Mouse (Mus musculus) heart, embryonic 14.5 days (tissue): ENCODE data around the gene Slc4a1ap. TPM values are rescaled to one million over a fixed set of nuclear protein-coding genes. Genes with fewer than 3 reads are reported as not detected.
"Not testable (repeated sequence)": the region's sequence is repeated elsewhere in the genome, so short reads cannot be mapped to it uniquely, and the experiment has no call there.

Experiments
- ATAC-seq: fragments of 200-750 bp; cut with Nextera tagmentation; 2 replicates; pipeline ENCODE4 v1.8.0; 2017; ENCODE audit warnings: low read depth, moderate TSS enrichment; ENCODE audit not compliant: insufficient number of reproducible peaks, insufficient read depth, low FRiP score
- H3K27ac ChIP-seq, 2 experiments: fragments of 200-500 bp in 1 of 2; fragments of 300-500 bp in 1 of 2; sonication (generic) in 1 of 2; replicated peaks in 1 of 2; 2 replicates each; pipeline ENCODE4 v1.5.1; 2012 to 2014; ENCODE audit warnings: low read depth in 2 of 2, low read length in 2 of 2, control low read depth in 1 of 2, mild to moderate bottlenecking in 1 of 2, mixed read lengths in 1 of 2; ENCODE audit not compliant: control insufficient read depth in 1 of 2, insufficient read depth in 1 of 2
- H3K27me3 ChIP-seq: fragments of 300-500 bp; sonication (generic); 2 replicates; pipeline ENCODE4 v1.6.1; 2014; ENCODE audit warnings: mild to moderate bottlenecking, low read length, control low read depth; ENCODE audit not compliant: control insufficient read depth, insufficient read depth
- H3K36me3 ChIP-seq: fragments of 300-500 bp; sonication (generic); 2 replicates; pipeline ENCODE4 v1.6.1; 2014; ENCODE audit warnings: mild to moderate bottlenecking, control low read depth, low read length, mixed read lengths; ENCODE audit not compliant: control insufficient read depth, insufficient read depth
- H3K4me1 ChIP-seq, 2 experiments: fragments of 200-500 bp in 1 of 2; fragments of 300-500 bp in 1 of 2; sonication (generic) in 1 of 2; 2 replicates each; pipeline ENCODE4 v1.6.1; 2012 to 2014; ENCODE audit warnings: low read length in 2 of 2, control low read depth in 1 of 2, mixed read lengths in 1 of 2; ENCODE audit not compliant: control insufficient read depth in 2 of 2, insufficient read depth in 2 of 2
- H3K4me2 ChIP-seq: fragments of 300-500 bp; sonication (generic); 2 replicates; pipeline ENCODE4 v1.6.1; 2014; ENCODE audit warnings: mild to moderate bottlenecking, low read length
- H3K4me3 ChIP-seq, 2 experiments: fragments of 200-500 bp in 1 of 2; fragments of 300-500 bp in 1 of 2; sonication (generic) in 1 of 2; 2 replicates each; pipeline ENCODE4 v1.5.1; 2012 to 2014; ENCODE audit warnings: low read length in 2 of 2, mild to moderate bottlenecking in 2 of 2, control low read depth in 1 of 2, low read depth in 1 of 2, moderate library complexity in 1 of 2; ENCODE audit not compliant: control insufficient read depth in 1 of 2, insufficient read depth in 1 of 2
- H3K9ac ChIP-seq: fragments of 300-500 bp; sonication (generic); 2 replicates; pipeline ENCODE4 v1.6.1; 2014; ENCODE audit warnings: mild to moderate bottlenecking, low read length
- H3K9me3 ChIP-seq: fragments of 300-500 bp; sonication (generic); 2 replicates; pipeline ENCODE4 v1.6.1; 2016; ENCODE audit warnings: low read length, control low read depth; ENCODE audit not compliant: control insufficient read depth
- WGBS: fragments of 180-500 bp; shearing (Covaris S2); extraction: QIAGEN DNeasy Blood & Tissue Kit; methylation state at CpG from one replicate; pipeline ENCODE4 v1.1.7; 2014; 5-methylcytosine and 5-hydroxymethylcytosine counted together
- polyA plus RNA-seq: library from polyadenylated mRNA; unstranded; fragments of >200 nt; fragmentation: Nextera tagmentation; extraction: Ambion mirVana; gene quantifications from 2 replicates; pipeline ENCODE4 v1.2.1, GENCODE M21; 2014

Gene Slc4a1ap
- polyA plus RNA-seq, 1 experiment from 2014 or later: 17.6 TPM

DNA sequence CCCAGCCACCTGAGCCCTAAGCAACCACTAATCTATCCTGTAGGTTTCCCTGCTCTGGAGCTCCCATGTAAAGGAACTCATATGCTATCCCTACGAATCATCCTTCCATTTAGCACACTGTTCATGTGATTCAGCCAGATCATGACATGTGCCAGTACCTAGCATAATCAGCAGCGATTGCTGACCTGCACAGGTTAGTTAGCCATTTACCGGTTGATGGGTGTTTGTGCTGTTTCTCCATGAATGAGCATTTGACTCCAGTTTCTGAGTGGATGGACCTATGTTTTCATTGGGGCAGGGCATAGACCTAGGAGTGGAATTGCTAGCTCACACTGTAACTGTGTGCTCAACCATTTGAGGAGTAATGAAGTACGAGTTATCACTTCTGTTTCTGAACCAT, 58.7 kb downstream of the Slc4a1ap start:
- Histone ChIP-seq H3K4me3 (no peak overlapping the region), H3K9me3 (peaks cover 5% of the 10 kb centered on the region; the same call in 1 of the 2 replicates), H3K27ac (no peak overlapping the region), H3K4me2 (no peak overlapping the region), H3K9ac (no peak overlapping the region), H3K36me3 (no peaks in the 10 kb centered on the region), H3K27me3 (no peaks in the 10 kb centered on the region), H3K4me1 (no peaks in the 10 kb centered on the region)
- WGBS: 86% methylated on average over 4 of the region's 4 CpGs
- ATAC-seq: no peak

DNA sequence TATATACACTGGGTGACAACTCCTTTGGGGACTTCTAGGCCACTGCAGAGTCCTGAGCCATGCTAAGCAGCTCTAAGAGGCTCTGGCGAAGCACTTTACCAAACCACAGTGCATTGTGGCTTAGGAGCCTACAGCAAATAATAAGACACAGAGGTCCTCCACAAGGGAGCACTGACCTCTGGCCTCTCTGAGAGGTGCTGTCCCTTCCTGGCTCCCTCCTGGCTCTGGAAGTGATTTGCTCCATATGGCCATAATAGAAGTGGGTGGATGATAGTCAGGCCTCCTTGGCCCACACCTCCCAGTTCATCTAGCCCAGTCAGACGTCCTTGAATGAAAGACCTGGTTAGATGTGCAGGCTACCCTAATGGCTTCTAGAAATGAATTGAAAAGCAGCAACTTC, 61.2 kb downstream of the Slc4a1ap start:
- 84% methylated on average over 2 of the region's 2 CpGs for WGBS
- ATAC-seq: no peak
- H3K4me2 ChIP-seq: no peak overlapping the region

DNA sequence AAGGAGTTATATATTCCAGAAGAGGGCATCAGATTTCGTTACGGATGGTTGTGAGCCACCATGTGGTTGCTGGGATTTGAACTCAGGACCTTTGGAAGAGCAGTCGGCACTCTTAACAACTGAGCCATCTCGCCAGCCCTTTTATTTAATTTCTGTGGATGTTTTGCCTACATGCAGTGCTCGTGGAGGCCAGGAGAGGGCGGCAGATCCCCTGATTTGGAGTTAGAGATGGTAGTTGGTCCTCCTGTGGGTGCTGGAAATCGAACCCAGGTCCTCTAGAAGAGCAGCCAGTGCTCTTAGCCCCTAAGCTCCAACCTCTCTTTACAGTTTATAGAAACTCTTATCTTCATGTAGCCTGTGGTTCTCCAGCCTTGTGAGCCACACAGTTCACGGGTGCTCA, 61.9 kb downstream of the Slc4a1ap start:
- H3K27ac ChIP-seq: not testable (repeated sequence)

More for the DNA sequence above, 61.2 kb downstream of the Slc4a1ap start:
- Histone ChIP-seq H3K9ac (no peak overlapping the region), H3K36me3 (no peaks in the 10 kb centered on the region), H3K9me3 (peaks cover 5% of the 10 kb centered on the region; the same call in 1 of the 2 replicates), H3K27ac (no peak overlapping the region), H3K4me1 (no peaks in the 10 kb centered on the region), H3K27me3 (no peaks in the 10 kb centered on the region), H3K4me3 (no peak overlapping the region)

DNA sequence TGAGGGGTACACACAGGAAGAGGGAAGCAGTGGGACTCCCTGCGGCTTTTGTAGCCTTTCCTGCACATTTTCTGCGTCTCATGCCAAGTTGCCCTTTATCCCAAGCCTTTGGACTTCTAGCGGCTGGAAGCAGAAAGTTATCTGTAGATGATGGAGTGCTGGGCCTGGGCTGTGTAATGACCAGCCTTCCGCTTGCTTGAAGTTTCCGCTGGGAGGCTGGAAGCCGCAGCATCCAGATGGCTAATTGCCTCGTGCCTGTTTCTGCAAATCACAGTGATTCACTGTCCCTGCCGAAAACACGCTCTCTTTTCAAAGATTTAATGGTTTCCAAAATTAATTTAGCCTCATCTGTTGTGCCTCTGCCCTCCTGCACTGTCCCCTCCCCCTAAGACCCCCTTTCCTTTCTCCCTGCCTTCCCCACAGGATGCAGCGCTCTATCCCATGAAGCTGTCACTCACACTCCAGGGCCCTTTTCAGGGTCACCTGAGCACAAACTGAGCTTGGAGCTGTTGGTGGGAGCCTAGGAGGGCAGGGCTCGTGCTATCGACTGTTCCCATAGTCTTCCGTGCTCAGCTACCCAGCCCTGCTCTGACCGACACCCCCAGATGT, 63.0 kb downstream of the Slc4a1ap start:
- WGBS: 75% methylated on average over 14 of the region's 14 CpGs
- Histone ChIP-seq H3K27me3 (no peaks in the 10 kb centered on the region), H3K4me3 (no peak overlapping the region), H3K9me3 (peaks cover 5% of the 10 kb centered on the region; the same call in 1 of the 2 replicates), H3K36me3 (no peaks in the 10 kb centered on the region), H3K27ac (no peak overlapping the region), H3K4me1 (no peaks in the 10 kb centered on the region), H3K9ac (no peak overlapping the region), H3K4me2 (no peak overlapping the region)
- ATAC-seq: no peak

More for the DNA sequence above, 61.9 kb downstream of the Slc4a1ap start:
- 84% methylated on average over 8 of the region's 8 CpGs for WGBS
- not testable (repeated sequence) for H3K4me2 ChIP-seq, ATAC-seq, H3K27me3 ChIP-seq, H3K36me3 ChIP-seq, H3K4me1 ChIP-seq, H3K9ac ChIP-seq, H3K4me3 ChIP-seq, H3K9me3 ChIP-seq

DNA sequence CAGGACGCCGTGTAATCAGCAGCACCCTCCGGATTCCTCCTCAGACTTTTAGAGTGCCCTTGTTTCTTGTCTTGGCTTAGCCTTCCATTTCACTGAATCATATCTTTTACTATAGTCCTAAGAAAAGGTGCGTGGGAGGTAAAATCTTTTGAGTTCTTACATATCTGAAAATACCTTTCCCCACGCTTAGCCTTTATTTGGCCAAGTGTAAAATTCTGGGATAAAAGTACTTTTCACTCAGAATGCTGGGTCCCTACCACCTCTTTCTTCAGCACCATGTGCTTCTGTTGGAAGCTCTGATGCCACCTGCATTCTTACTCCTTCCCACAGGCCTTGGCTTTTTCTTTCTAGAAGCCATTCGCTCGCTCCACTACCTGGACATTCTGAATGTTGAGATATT, 64.3 kb downstream of the Slc4a1ap start:
- no peaks in the 10 kb centered on the region for H3K36me3 ChIP-seq
- 0 out of 4 replicates have a peak, but pooled peaks cover 0 to 3% of the 10 kb centered on the region in 2 experiments for H3K4me1 ChIP-seq
- H3K27ac ChIP-seq: no peak overlapping the region
- no peak for ATAC-seq
- no peak overlapping the region for H3K9ac ChIP-seq
- WGBS: 83% methylated on average over 7 of the region's 7 CpGs
- H3K9me3 ChIP-seq: peaks cover 5% of the 10 kb centered on the region; the same call in 1 of the 2 replicates
- H3K27me3 ChIP-seq: no peaks in the 10 kb centered on the region
- no peak overlapping the region for H3K4me3 ChIP-seq
- H3K4me2 ChIP-seq: no peak overlapping the region

DNA sequence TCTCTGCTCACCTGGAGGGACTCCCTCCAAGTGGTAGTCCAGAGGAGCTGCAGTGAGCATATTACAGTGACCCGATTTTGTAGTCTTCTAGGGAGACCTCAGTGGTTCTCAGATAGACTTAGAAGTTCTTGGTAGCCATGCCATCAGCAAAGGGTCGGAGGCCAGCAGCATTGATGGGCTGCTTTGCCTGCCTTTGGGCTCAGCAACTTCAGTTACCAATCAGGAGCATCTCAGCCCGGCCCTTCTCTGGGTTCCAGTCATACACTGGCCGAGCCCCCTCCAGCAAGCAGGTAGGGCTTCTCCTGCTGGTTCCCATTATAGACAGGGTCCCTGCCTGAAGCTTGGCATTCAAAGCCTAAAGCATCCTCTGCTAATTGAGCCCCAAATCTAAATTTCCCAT, 69.1 kb downstream of the Slc4a1ap start:
- H3K4me2 ChIP-seq: peak overlapping the region; percentile 88
- no peaks in the 10 kb centered on the region for H3K27me3 ChIP-seq
- no peaks in the 10 kb centered on the region for H3K9me3 ChIP-seq
- peak overlapping the region; percentile 66; the same call in 1 of the 2 replicates for H3K9ac ChIP-seq
- no peaks in the 10 kb centered on the region for H3K36me3 ChIP-seq
- H3K4me1 ChIP-seq: peaks cover 10 to 14% of the 10 kb centered on the region in 2 experiments
- no peak overlapping the region for H3K4me3 ChIP-seq
- H3K27ac ChIP-seq: no peak overlapping the region; a peak in 1 of 4 replicates
- WGBS: 62% methylated on average over 4 of the region's 4 CpGs
- ATAC-seq: no peak

DNA sequence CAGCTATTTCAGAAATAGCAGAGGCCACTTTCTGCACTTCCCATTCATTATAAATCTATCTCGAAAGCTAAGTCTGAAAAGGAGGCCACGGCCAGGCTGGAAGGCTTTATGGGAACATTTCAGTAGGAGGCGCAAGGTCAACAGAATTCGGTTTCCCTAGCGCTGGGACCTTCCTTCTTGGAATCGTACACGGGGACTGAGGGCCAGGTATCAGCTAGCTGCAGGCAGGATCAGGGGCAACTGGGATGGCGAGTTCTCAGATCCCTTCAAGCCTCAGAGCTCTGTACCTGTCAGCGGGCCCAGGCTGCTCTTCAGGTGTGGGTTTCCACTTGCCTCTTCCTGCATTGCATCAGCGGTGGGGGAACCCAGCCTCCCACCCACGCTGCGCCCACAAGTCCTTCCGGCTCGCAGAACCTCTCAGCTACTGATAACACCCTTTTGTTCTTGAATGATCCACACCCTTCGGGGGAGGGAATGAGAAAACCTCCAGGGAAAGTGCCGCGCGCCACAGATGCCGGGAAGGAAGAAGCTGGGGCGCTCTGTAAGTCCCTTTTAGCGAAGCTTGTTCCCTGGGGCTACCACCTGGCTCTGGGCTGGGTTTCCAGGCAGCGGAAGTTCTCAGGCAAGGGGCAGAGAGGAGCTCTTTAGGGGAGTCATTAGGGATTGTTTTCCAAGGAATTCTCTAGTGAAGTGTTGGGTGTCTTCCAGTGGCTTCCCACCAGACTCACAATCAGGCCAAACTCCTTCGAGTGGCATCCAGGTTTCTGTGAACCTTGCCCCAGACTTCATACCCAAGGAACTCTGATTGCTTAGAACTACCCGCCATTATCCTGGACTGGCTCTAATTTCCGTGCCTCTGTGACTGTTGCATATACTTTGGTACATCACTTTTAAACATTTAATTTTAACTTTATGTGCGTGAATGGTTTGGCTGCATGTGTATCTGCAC, 70.0 kb downstream of the Slc4a1ap start, which contains the start of gene Mrpl33:
TSS of gene Mrpl33 (plus strand) at position 455 of the 949 bp plus-strand sequence.
- H3K27ac ChIP-seq: peak within 1 kb of the TSS; percentile 8 to 67
- no peaks in the 10 kb centered on the region for H3K36me3 ChIP-seq
- H3K4me3 ChIP-seq: peak within 1 kb of the TSS; percentile 40
- peak within 1 kb of the TSS; percentile 88 for H3K4me2 ChIP-seq
- H3K4me1 ChIP-seq: peaks cover 10 to 14% of the 10 kb centered on the region in 2 experiments
- peak within 1 kb of the TSS; percentile 66 for H3K9ac ChIP-seq
- no peaks in the 10 kb centered on the region for H3K9me3 ChIP-seq
- 6% methylated on average over 26 of the region's 26 CpGs for whole genome bisulfite sequencing
- H3K27me3 ChIP-seq: no peaks in the 10 kb centered on the region
- peak; percentile 41; the same call in 1 of the 2 replicates for ATAC-seq
